Mouse (Mus musculus) cerebellum, adult 18-20 months (tissue): ENCODE measurements around the gene B3gnt6.

Source experiments
- DNase-seq, 2 experiments: peaks; one replicate each; pipeline ENCODE4 v3.0.0; 2021

The B3gnt6 gene

GRCm38 (mm10) chr7:98176322-98177070, 22.8 kb downstream of the B3gnt6 start:
- peak in 1 of 2 experiments; percentile 53 for DNase-seq

- DNase-seq: no peak
Observed at GRCm38 (mm10) chr7:98174883-98175755, 24.2 kb downstream of the B3gnt6 start.

DNA sequence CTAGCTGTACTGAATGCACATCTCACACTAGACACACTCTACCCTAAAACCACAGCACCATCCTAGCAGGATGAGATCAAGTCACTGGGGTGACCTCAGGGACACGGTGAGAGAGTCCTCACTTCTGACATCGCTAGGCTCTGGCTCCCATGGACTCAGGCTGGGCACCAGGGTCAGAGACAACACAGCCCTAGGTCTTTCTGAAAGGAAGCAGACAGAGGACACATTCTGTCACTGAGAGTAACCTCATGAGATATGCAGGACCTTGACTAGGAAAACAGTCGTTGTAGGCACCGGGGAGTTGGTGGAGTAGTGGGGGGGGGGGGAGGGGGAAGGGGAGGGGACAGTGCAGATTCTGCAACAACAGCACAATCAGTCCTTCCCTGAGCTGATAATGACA, 25.9 kb downstream of the B3gnt6 start:
- DNase-seq: no peak

DNA sequence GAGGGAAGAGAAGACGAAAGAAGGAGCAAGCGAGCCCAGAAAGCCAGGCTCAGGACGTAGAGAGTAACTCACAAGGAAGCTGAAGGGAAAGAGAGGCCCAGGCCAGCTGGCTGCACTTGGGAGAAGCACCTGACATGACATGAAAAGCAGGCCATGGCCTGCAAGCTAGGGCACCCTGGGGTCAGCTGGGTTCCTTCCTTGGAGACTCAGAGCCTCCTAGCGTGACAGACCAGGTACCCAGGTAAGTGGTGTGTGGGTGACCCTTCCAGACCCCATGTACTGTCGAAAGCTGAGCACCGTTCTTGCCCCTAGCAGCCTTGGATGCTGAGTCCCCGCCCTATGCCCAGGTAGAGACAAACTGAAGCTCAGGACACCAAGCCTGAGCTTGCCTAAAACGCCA, 26.6 kb downstream of the B3gnt6 start:
- DNase-seq: no peak

GRCm38 (mm10) chr7:98171141-98172073, 27.9 kb downstream of the B3gnt6 start:
- no peak for DNase-seq

DNA sequence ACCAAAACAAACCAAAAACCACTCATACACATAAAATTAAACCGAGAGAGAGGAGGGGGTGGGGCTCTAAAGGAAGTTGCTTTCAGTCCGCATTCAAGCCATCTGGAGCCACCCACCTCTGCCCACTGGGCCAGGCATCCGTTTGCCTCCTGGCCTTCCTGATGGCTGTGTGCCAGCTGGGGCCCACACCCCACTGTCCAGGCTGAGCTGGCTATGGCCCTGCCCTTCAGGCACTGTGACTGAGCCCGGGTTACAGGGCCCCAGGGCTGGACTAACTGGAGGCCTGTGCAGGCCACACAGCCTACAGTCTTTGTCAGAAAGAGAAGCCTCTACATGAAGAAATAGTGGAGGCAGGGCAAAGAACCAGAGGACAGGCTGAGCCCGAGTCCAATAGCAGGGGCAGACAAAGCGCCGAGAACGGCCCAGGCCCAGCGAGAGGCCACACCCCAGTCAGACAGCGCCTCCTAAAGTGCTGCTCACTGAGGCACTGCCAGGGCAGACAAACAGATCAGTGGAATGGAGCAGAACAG, 34.2 kb downstream of the B3gnt6 start:
- no peak for DNase-seq

DNA sequence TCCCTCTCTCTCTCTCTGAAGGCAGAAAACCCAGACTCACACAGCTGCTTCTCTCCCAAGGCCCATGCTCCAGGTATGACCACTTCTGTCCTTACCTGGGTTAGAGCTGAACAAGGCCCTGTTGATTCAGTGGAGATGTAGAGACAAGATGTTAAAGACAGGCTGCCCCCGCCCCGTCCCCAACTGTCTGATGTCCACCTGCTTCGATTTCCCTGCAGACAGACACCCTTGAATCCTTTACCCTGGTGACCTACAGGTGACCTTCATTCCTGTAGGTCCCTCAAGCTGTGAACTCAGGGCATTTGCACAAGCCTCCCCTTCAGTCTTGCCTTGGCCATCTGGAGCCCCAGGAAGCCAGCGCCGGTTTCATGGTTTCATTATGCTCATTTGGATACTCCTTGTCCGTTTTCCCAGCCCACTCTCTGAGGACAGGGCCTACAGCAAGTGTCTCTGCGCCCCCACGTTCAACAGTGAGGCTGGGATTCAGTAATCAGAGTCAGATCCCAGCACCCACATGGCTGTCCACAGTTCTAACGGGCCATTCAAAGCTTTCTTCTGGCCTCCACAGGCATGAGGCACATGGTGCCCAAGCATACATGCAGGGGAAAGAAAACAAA, 34.8 kb downstream of the B3gnt6 start:
- no peak for DNase-seq

GRCm38 (mm10) chr7:98163700-98164099, 35.6 kb downstream of the B3gnt6 start:
- no peak for DNase-seq

DNA sequence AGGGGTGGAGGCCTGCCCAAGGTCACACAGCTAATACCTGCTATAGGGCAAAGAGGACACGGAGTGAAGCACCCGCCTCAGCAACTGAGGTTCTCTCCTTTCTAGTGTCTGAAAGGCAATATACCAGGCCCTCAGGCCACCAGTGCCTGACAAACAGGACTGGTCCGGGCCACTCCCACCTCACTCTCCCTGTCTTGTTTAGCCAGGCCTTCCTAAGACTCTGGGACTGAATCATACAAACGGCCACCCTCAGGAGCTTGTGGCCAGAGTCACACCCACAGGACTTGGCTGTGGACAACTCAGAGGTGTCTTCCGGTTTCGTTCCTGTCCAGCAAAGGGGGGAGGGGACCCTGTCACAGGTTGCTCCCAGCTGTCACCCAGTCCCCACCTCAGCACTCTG, 37.0 kb downstream of the B3gnt6 start:
- DNase-seq: no peak

- DNase-seq: no peak
Observed at GRCm38 (mm10) chr7:98160041-98160740, 39.1 kb downstream of the B3gnt6 start.

DNA sequence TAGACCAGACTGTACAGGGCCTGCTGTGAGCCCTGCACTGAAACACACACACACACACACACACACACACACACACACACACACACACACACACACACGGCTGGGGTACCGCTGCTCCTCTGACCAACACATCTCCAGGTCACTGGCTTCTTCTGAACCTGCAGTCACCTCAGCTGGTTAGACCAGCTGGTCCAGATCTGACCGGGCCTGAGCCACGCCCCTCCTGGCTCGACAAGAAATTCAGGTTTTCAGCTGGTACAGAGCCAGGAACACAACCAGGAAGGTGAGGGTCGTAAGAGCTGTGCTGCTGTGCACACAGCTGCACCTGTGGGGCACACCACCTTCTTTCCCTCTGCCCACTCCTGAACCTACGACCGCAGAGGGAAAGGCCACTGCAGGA, 40.8 kb downstream of the B3gnt6 start:
- no peak for DNase-seq

DNA sequence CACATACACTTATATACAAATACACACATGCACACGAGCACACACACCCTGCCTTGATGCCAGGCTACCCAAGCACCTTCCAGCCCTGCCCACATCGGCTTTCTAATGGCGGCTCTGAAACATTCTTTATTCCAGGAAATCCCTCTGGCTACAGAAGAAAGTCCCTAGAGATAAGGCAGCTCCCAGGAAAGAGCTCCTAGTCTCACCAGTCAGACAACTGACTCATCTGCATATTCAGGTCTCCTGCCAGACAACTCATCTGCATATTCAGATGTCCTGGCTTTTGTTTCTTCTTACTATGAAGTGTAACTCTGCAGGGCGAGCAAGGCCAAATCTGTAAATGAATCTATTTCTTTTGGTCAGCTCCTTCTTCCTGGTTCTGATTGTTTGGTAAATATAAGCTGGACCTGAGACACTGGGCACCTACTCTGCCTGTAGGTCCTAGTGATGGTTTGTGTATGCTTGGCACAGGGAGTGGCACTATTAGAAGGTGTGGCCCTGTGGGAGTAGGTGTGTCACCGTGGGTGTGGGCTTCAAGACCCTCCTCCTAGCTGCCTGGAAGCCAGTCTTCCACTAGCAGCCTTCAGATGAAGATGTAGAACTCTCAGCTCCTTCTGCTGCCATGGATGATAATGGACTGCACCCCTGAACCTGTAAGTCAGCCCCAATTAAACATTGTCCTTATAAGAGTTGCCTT, 41.5 kb downstream of the B3gnt6 start:
- DNase-seq: no peak

DNA sequence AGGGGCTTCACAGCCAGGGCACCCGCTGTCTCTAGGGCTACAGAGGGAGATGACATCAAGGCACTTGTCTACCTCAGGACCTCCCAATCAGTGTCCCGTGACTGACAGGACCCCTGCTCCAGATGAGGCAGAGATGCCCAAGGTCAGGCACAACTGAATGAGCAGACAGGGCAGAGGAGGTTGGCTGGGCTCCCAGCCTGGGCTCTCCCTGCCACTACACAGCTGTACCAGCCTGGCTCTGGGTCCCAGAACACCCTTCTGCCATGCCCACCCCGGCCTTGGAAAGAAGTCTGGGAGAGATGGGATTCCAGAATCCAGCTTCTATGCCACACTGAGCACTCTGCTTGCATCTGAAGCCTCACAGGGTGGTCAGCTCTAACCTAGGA, 43.0 kb downstream of the B3gnt6 start:
- no peak for DNase-seq

GRCm38 (mm10) chr7:98155546-98156279, 43.6 kb downstream of the B3gnt6 start:
- DNase-seq: peak; percentile 54 to 65

DNA sequence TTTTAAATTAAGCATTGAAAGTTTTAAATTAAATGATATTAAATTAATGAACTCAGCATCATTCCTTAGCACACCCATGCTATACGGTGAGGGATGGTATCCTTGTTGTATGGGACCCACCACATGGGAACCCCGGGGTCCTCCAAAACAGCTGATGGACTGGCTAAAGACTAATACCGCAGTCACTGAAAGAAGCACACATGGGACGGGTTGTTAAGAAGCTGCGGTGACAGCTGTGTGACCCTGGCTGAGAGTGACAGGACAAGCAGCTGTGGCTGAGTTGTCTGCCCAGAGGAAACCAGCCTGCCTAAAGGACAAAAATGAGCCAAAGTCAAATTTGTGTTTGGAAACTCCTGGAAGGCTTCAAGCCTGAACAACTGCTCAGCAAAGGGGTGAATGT, 45.4 kb downstream of the B3gnt6 start:
- DNase-seq: no peak

DNA sequence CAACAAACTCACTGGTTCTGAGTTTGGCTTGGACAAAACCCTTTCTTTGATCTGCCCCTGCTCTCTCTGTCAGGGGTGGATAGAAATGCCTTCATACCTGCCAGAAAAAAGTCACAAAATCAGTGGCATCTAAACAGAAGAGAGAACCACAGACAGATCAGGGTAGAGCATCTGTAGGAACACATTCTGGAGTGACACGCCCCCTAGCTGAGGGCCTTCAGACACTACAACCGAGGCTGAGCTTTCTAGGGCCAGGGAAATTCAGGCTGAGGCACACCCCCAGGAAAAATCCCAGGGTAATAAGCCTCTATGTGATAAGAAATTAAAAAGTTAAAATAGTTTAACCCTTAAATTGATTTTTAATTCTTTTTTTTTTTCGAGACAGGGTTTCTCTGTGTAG, 45.9 kb downstream of the B3gnt6 start:
- no peak for DNase-seq

DNA sequence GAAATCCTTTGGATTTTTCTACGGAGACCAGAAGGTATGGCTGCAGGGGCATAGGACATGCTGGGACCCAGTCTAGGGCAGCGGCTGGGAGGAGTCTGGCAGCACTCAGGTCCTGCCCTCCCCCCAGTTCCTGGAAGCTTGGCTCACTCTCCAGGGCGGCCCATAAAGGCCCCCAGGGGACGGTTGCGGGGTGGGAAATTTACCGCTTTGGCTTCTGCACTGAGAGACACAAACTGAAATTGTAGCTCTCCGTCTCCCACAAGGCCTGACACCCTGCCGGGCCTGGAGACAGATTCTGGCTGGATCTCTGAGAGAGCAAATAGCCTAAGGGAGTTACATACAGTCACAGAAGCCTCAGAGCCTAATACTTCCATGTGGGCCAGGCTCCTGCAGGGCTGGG, 46.9 kb downstream of the B3gnt6 start:
- DNase-seq: no peak

DNA sequence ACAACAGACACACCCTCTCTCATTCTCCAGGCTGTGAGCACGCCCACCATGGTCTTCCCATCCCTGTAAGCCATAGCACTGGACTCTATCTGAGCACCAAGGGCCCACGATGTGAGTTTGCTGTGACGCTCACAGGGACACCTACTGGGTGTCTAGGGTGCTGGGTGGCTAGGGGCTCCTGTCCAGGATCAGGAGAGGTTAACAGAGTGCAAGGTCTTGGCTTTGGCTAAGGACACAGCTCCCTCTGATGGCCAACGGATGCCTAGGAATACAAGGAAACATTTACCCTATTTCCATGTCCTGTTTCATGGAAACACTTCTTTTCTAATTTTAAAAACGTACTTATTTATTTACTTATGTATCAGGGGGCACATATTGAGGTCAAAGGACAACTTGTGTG, 48.8 kb downstream of the B3gnt6 start:
- DNase-seq: no peak

GRCm38 (mm10) chr7:98149802-98150201, 49.5 kb downstream of the B3gnt6 start:
- DNase-seq: no peak

DNA sequence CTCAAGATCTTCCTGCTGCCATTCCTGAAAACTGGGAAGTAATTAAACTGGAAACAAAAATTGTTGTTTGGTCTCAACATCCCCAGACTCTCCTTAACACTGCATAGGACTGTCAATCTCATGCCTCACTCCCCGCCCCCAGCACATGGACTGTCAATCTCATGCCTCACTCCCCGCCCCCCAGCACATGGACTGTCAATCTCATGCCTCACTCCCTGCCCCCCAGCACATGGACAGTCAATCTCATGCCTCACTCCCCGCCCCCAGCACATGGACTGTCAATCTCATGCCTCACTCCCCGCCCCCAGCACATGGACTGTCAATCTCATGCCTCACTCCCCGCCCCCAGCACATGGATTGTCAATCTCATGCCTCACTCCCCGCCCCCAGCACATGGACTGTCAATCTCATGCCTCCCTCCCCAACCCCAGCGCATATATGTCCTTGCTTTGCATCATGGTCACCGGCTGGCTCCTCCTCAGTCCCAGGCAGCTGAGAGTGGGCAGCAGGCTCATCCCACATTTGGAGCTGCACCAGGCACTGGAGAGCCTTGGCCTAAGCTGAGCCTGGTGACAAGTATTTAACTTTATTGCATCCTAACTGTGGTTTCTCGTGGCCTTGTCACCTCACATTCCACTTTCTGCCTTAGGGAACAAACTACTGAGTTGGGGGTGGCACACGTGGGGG, 50.4 kb downstream of the B3gnt6 start:
- no peak for DNase-seq
